Mouse (Mus musculus) lung, adult 10 weeks (tissue): ENCODE measurements around the gene Zbtb46. TPM values are rescaled to one million over a fixed set of nuclear protein-coding genes. Genes with fewer than 3 reads are reported as not detected.

Experiments
- polyA plus RNA-seq: library from polyadenylated mRNA; stranded (reverse); fragments of 350-450 nt; fragmentation: Illumina TruSeq; extraction: RNeasy Lipid Tissue Mini Kit (QIAGEN cat#74804); gene quantifications from one replicate; pipeline ENCODE4 v1.2.3, GENCODE M21; 2014; ENCODE audit warnings: low read depth, low replicate concordance; ENCODE audit not compliant: insufficient read depth

The Zbtb46 gene
- 7.0 TPM for polyA plus RNA-seq

GRCm38 (mm10) chr2:181459153-181459672 is at the start of gene Zbtb46:
Gene Zbtb46, minus strand, starts transcription at chr2:181459426.

DNA sequence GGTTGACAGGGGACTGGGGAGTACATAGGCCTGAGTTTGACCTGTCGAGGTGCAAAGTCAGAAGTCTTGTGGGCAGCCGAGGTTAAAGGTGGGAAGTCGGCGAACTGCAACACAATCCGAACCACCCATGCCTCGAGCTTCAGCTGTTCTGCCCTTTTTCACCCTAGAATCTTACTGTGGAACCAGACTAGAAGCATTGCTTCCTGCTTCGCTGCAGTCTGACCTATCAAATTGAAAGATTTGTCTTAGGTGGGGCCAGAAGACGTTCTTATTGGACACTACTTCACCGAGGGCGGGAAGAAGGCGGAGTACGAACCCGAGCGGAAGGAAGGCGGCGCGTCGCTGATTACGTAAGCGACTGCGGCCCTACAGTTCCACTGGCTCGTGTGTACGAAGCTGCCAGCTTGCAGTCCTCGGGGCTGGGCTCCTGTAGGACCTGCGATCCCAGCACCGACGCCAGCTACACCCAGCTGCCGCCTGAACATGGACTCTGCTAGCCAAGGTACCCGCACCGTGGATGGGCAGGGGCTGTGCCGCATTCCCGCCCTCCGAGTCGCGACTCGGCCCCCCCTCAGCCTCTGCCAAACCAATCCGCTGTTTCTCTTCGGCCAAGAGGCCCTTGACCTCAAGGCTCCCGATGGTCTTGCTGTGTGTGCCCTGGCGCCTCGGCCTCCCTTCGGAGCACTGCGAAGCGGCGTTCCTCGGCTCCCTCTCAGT is 37.8 kb upstream of the Zbtb46 start, which contains the start of gene Tpd52l2:
Gene Tpd52l2, plus strand, starts transcription at position 312 of the 717 bp plus-strand sequence.

DNA sequence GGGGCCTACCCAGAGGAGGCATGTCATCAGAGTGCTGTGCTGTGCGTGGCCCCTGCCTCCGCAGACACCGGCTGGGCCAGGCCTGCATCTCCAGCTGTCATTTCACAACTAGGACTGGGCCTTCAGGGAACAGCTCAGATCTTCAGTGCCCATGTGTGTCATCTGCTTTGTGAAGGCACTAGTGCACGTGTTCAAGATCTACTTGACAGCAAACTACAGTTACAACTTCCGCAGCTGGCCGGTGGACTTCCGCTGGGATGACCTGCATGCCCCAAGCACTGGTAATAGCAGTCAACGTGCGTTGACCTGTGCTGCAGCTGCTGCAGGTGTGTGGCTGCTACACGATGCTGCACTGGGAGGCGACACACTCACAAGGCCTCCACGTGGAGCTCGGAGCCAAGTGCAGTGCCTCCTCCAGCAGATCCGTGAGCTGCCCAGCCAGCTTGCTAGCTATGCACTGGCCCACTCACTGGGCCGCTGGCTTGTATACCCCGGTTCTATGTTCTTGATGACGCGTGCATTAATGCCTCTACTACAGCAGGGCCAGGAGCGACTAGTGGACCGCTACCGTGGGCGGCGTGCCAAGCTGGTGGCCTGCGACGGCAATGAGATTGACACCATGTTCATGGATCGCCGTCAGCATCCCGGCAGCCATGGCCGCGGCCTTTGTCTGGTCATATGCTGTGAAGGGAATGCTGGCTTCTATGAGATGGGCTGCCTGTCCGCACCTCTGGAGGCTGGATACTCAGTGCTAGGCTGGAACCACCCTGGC is 34.1 kb upstream of the Zbtb46 start, which contains the start of gene Abhd16b:
Gene Abhd16b, plus strand, starts transcription at position 51 of the 772 bp plus-strand sequence.

DNA sequence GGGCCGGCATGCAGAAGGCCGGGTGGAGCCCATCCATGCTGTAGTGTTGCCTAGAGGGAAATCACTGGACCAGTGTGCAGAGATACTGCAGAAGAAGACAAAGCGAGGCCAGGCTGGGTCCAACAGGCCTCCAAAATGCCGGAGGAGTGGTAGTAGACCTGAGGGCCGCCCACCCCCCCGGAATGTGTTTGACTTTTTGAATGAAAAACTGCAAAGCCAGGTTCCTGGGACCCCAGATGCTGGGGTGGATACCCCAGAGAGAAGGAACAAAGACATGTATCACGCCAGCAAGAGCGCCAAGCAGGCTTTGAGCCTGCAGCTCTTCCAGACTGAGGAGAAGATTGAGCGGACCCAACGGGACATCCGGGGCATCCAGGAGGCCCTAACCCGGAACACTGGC is 79.4 kb downstream of the Zbtb46 start, which contains the start of gene Lime1:
Gene Lime1, plus strand, starts transcription at position 301 of the 400 bp plus-strand sequence.

GRCm38 (mm10) chr2:181364860-181365596 is 94.2 kb downstream of the Zbtb46 start, which contains the start of the genes Zgpat and Arfrp1:
Gene Zgpat, plus strand, starts transcription at chr2:181364928.
Gene Arfrp1, minus strand, starts transcription at chr2:181365404.

Other genes with a start within 250 kb of the Zbtb46 start
- 2.4 TPM for gene Srms, start 246.2 kb downstream of the Zbtb46 start, polyA plus RNA-seq
- gene Fndc11, start 239.4 kb downstream of the Zbtb46 start, polyA plus RNA-seq: 0.86 TPM
- gene Helz2, start 217.4 kb downstream of the Zbtb46 start, polyA plus RNA-seq: 9.0 TPM
- gene Gmeb2, start 171.4 kb downstream of the Zbtb46 start, polyA plus RNA-seq: 7.6 TPM
- 0.21 TPM for gene Stmn3, start 144.9 kb downstream of the Zbtb46 start, polyA plus RNA-seq
- 9.1 TPM for gene Rtel1, start 139.7 kb downstream of the Zbtb46 start, polyA plus RNA-seq
- gene Zgpat, start 94.5 kb downstream of the Zbtb46 start, polyA plus RNA-seq: 16.6 TPM
- 50.5 TPM for gene Arfrp1, start 94.0 kb downstream of the Zbtb46 start, polyA plus RNA-seq
- 18.4 TPM for gene Lime1, start 79.3 kb downstream of the Zbtb46 start, polyA plus RNA-seq
- not detected for gene Abhd16b, start 33.8 kb upstream of the Zbtb46 start, polyA plus RNA-seq
- 87.0 TPM for gene Tpd52l2, start 37.7 kb upstream of the Zbtb46 start, polyA plus RNA-seq
- 21.3 TPM for gene Dnajc5, start 61.1 kb upstream of the Zbtb46 start, polyA plus RNA-seq
- gene Uckl1, start 125.5 kb upstream of the Zbtb46 start, polyA plus RNA-seq: 36.1 TPM
- gene Prpf6, start 132.4 kb upstream of the Zbtb46 start, polyA plus RNA-seq: 23.2 TPM
- gene Zfp512b, start 133.4 kb upstream of the Zbtb46 start, polyA plus RNA-seq: 5.6 TPM
- gene Samd10, start 139.8 kb upstream of the Zbtb46 start, polyA plus RNA-seq: 7.1 TPM
- not detected for gene Gm29797, start 197.6 kb upstream of the Zbtb46 start, polyA plus RNA-seq
- 89.4 TPM for gene Sox18, start 212.2 kb upstream of the Zbtb46 start, polyA plus RNA-seq
- gene Tcea2, start 220.9 kb upstream of the Zbtb46 start, polyA plus RNA-seq: 8.7 TPM
- gene Rgs19, start 234.6 kb upstream of the Zbtb46 start, polyA plus RNA-seq: 29.7 TPM
- not detected for gene Lkaaear1, start 239.0 kb upstream of the Zbtb46 start, polyA plus RNA-seq